Mouse (Mus musculus) E14TG2a.4 (cell line): ENCODE measurements around the gene Cplane1.

Source experiments
- CTCF ChIP-seq: conservative IDR thresholded peaks from 2 replicates; pipeline ENCODE4 v1.5.1; 2014; ENCODE audit warnings: low read length
- NANOG ChIP-seq: IDR thresholded peaks from 2 replicates; pipeline ENCODE4 v1.6.1; 2014; ENCODE audit warnings: borderline replicate concordance, low read length, mixed read lengths
- POU5F1 ChIP-seq: IDR thresholded peaks from 2 replicates; pipeline ENCODE4 v1.6.1; 2014; ENCODE audit warnings: low read length, borderline replicate concordance

- TF ChIP-seq CTCF = no peak
- TF ChIP-seq POU5F1 = no peak
- TF ChIP-seq NANOG = no peak
Observed at GRCm38 (mm10) chr15:8131268-8131667, 37.6 kb upstream of the Cplane1 start.
